Mouse (Mus musculus): ENCODE data around the gene Fgfr2.
"Not testable (repeated sequence)": the region's sequence is repeated elsewhere in the genome, so short reads cannot be mapped to it uniquely, and the experiment has no call there.

Gene Fgfr2

GRCm38 (mm10) chr7:131182685-131183084 lies 1940.5 kb downstream of the Fgfr2 start:
- no peak for DNase-seq (ENCODE audit: low spot score)

GRCm38 (mm10) chr7:131174121-131174520 lies 1949.0 kb downstream of the Fgfr2 start, which contains the start of gene 5430419D17Rik:
Gene 5430419D17Rik (plus strand): TSS chr7:131174402.
- DNase-seq (ENCODE audit: low spot score): no peak

GRCm38 (mm10) chr7:131169099-131169498 lies 1954.1 kb downstream of the Fgfr2 start:
- no peak for DNase-seq (ENCODE audit: low spot score)

GRCm38 (mm10) chr7:131167771-131168170 lies 1955.4 kb downstream of the Fgfr2 start:
- no peak for DNase-seq (ENCODE audit: low spot score)

- DNase-seq (ENCODE audit: low spot score): no peak
Measured at GRCm38 (mm10) chr7:131162251-131162650, 1960.9 kb downstream of the Fgfr2 start.

GRCm38 (mm10) chr7:131153044-131153443 lies 1970.1 kb downstream of the Fgfr2 start:
- DNase-seq (ENCODE audit: low spot score): no peak

- no peak for DNase-seq (ENCODE audit: low spot score)
Measured at GRCm38 (mm10) chr7:131150179-131150578, 1973.0 kb downstream of the Fgfr2 start.

- DNase-seq (ENCODE audit: low spot score): no peak
Measured at GRCm38 (mm10) chr7:131146214-131146613, 1976.9 kb downstream of the Fgfr2 start, which contains the start of gene 4933402N03Rik. Gene 4933402N03Rik (minus strand): TSS chr7:131146314.

- DNase-seq (ENCODE audit: low spot score): no peak
Measured at GRCm38 (mm10) chr7:131133181-131133580, 1990.0 kb downstream of the Fgfr2 start.

GRCm38 (mm10) chr7:131130021-131130420 lies 1993.1 kb downstream of the Fgfr2 start:
- DNase-seq (ENCODE audit: low spot score): no peak

- no peak for DNase-seq (ENCODE audit: low spot score)
Measured at GRCm38 (mm10) chr7:131122210-131122807, 2000.8 kb downstream of the Fgfr2 start.

GRCm38 (mm10) chr7:131114434-131114833 lies 2008.7 kb downstream of the Fgfr2 start:
- no peak for DNase-seq (ENCODE audit: low spot score)

GRCm38 (mm10) chr7:131113676-131114075 lies 2009.5 kb downstream of the Fgfr2 start:
- no peak for DNase-seq (ENCODE audit: low spot score)

- peak; percentile 16 for DNase-seq (ENCODE audit: low spot score)
Measured at GRCm38 (mm10) chr7:131112486-131112885, 2010.7 kb downstream of the Fgfr2 start.

GRCm38 (mm10) chr7:131082403-131082802 lies 2040.7 kb downstream of the Fgfr2 start:
- DNase-seq (ENCODE audit: low spot score): not testable (repeated sequence)

GRCm38 (mm10) chr7:131075956-131076355 lies 2047.2 kb downstream of the Fgfr2 start:
- DNase-seq (ENCODE audit: low spot score): no peak

- not testable (repeated sequence) for DNase-seq (ENCODE audit: low spot score)
Measured at GRCm38 (mm10) chr7:131074098-131074497, 2049.1 kb downstream of the Fgfr2 start.

- not testable (repeated sequence) for DNase-seq (ENCODE audit: low spot score)
Measured at GRCm38 (mm10) chr7:131073476-131073875, 2049.7 kb downstream of the Fgfr2 start.

GRCm38 (mm10) chr7:131068191-131068590 lies 2055.0 kb downstream of the Fgfr2 start:
- not testable (repeated sequence) for DNase-seq (ENCODE audit: low spot score)

GRCm38 (mm10) chr7:131062541-131062940 lies 2060.6 kb downstream of the Fgfr2 start:
- no peak for DNase-seq (ENCODE audit: low spot score)

GRCm38 (mm10) chr7:131059808-131060207 lies 2063.3 kb downstream of the Fgfr2 start:
- DNase-seq (ENCODE audit: low spot score): not testable (repeated sequence)

GRCm38 (mm10) chr7:131057918-131058317 lies 2065.2 kb downstream of the Fgfr2 start:
- DNase-seq (ENCODE audit: low spot score): not testable (repeated sequence)

GRCm38 (mm10) chr7:131054808-131055370 lies 2068.3 kb downstream of the Fgfr2 start:
- DNase-seq (ENCODE audit: low spot score): no peak

GRCm38 (mm10) chr7:131049829-131050228 lies 2073.3 kb downstream of the Fgfr2 start:
- not testable (repeated sequence) for DNase-seq (ENCODE audit: low spot score)
